Mouse (Mus musculus) hindbrain, embryonic 15.5 days (tissue): ENCODE measurements at regions not wholly inside any gene's neighbourhood (a gene's known extent, or its start where the extent isn't known, plus 50 kb on each side); places are given as distances from the start of the nearest gene placed in this dataset.

ENCODE experiments used
- ATAC-seq: fragments of 200-750 bp; cut with Nextera tagmentation; 2 replicates; pipeline ENCODE4 v1.8.0; 2017; ENCODE audit warnings: low read depth, moderate number of reproducible peaks, moderate TSS enrichment; ENCODE audit not compliant: low FRiP score
- H3K27ac ChIP-seq: fragments of 300-500 bp; sonication (generic); replicated peaks from 2 replicates; pipeline ENCODE4 v1.5.1; 2015; ENCODE audit warnings: mild to moderate bottlenecking, inconsistent platforms
- H3K27me3 ChIP-seq: fragments of 300-500 bp; sonication (generic); 2 replicates; pipeline ENCODE4 v1.6.1; 2015; ENCODE audit warnings: control low read depth, inconsistent platforms
- H3K36me3 ChIP-seq: fragments of 300-500 bp; sonication (generic); 2 replicates; pipeline ENCODE4 v1.6.1; 2015; ENCODE audit warnings: control low read depth, inconsistent platforms
- H3K4me1 ChIP-seq: fragments of 300-500 bp; sonication (generic); replicated peaks from 2 replicates; pipeline ENCODE4 v1.6.1; 2015; ENCODE audit warnings: control low read depth, inconsistent platforms
- H3K4me2 ChIP-seq: fragments of 300-500 bp; sonication (generic); 2 replicates; pipeline ENCODE4 v1.6.1; 2015; ENCODE audit warnings: moderate library complexity, mild to moderate bottlenecking, inconsistent platforms
- H3K4me3 ChIP-seq: fragments of 300-500 bp; sonication (generic); 2 replicates; pipeline ENCODE4 v1.5.1; 2015; ENCODE audit warnings: mild to moderate bottlenecking, inconsistent platforms
- H3K9ac ChIP-seq: fragments of 300-500 bp; sonication (generic); 2 replicates; pipeline ENCODE4 v1.6.1; 2015; ENCODE audit warnings: inconsistent platforms
- H3K9me3 ChIP-seq: fragments of 300-500 bp; sonication (generic); 2 replicates; pipeline ENCODE4 v1.6.1; 2016; ENCODE audit warnings: control low read depth, inconsistent platforms
- WGBS: fragments of 180-500 bp; shearing (Covaris S2); methylation state at CpG from one replicate; pipeline ENCODE4 v1.1.7; 2015; 5-methylcytosine and 5-hydroxymethylcytosine counted together

DNA sequence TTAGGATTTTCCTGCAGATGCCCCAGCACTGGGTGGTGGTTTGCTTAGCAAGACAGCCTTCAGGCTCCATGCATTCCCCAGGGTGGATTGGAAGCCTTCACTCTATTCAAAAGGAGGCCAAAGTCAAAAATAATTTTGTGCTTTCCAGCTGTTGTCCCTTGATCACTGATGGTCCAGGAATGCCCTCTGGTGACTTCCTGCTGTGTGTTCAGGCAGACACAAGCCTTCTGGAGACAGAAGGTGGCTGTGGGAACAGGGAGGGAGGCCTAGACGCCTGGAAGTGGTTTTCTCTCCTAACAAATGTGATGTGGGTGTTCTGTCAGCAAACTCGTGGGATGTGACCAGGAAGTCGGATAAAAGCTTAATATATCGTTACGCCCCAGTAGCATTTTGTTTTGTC, 81.3 kb downstream of the Atp6ap1l start:
- Histone ChIP-seq H3K9me3 (no peaks in the 10 kb centered on the region), H3K4me1 (no peaks in the 10 kb centered on the region), H3K27ac (no peak overlapping the region), H3K4me2 (no peak overlapping the region), H3K27me3 (no peaks in the 10 kb centered on the region), H3K36me3 (no peaks in the 10 kb centered on the region), H3K4me3 (no peak overlapping the region), H3K9ac (no peak overlapping the region)
- 70% methylated on average over 5 of the region's 5 CpGs for WGBS
- ATAC-seq = no peak

DNA sequence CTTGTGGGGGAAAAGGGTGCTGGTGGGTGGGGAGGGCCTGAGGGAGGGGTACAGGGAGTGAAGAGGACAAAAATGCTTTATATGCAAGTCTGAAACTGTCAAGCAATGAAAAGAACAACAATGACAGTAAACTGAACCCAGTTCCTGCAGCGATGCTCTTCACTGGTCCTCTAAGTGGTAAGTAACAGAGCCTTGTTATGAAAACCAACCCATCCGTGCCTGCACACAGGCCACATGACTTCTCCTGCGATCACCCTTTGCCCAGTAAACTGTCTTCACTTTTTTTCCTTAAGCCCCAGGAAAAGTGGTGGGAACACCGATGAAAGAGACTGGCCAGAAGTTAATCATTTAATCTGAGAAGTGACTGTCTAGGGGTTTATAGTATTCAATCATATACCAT, 83.3 kb downstream of the Atp6ap1l start:
- Histone ChIP-seq H3K36me3 (no peaks in the 10 kb centered on the region), H3K4me3 (no peak overlapping the region), H3K27me3 (no peaks in the 10 kb centered on the region), H3K9me3 (no peaks in the 10 kb centered on the region), H3K9ac (no peak overlapping the region), H3K27ac (no peak overlapping the region), H3K4me1 (no peaks in the 10 kb centered on the region), H3K4me2 (no peak overlapping the region)
- WGBS = 84% methylated on average over 4 of the region's 4 CpGs
- ATAC-seq = no peak

DNA sequence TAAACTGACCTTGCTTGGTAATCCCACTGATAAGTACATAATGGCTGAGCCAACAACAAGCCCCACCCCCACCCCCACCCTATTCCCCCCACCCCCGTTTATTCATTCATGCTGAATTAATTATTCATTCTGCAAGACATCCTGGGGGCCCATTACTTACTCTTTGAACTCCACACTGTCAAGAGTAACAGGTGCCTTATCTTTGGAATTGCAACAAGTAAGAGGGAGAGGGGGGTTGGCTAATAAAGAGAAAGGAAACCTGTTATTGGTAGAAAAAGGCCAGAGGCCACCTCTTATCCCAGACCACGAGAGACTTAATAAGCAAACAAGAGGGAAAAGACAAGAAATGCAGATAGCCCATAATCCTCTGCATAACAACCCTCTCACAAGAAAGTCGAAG, 84.7 kb downstream of the Atp6ap1l start:
- ATAC-seq = no peak

DNA sequence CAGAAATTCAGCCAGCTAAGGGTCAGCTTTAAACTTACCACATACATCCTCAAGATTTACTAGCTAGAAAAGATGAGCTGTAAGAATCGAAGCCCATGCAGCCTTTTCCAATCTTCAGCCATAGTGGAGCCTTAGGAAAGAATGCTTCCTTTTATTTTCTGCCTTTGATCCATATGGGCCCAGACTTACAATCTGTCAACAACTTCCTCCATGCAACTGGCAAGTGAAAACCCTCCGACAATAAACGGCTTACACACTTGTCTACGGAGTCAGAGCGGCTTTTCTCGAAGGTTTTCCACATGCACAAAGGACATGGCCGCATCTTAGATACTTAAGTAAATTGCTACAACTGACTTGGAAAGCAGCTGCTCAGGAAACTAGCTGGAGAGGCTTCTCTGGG, 85.2 kb downstream of the Atp6ap1l start:
- no peak for ATAC-seq
- Histone ChIP-seq H3K4me2 (no peak overlapping the region), H3K27ac (no peak overlapping the region), H3K9ac (no peak overlapping the region), H3K27me3 (no peaks in the 10 kb centered on the region), H3K4me1 (no peaks in the 10 kb centered on the region), H3K9me3 (no peaks in the 10 kb centered on the region), H3K4me3 (no peak overlapping the region), H3K36me3 (no peaks in the 10 kb centered on the region)
- 81% methylated on average over 7 of the region's 7 CpGs for WGBS

More for the DNA sequence above, 84.7 kb downstream of the Atp6ap1l start:
- Histone ChIP-seq H3K4me1 (no peaks in the 10 kb centered on the region), H3K27me3 (no peaks in the 10 kb centered on the region), H3K36me3 (no peaks in the 10 kb centered on the region), H3K4me3 (no peak overlapping the region), H3K9ac (no peak overlapping the region), H3K9me3 (no peaks in the 10 kb centered on the region), H3K4me2 (no peak overlapping the region), H3K27ac (no peak overlapping the region)
- 39% methylated on average over 3 of the region's 3 CpGs for WGBS

DNA sequence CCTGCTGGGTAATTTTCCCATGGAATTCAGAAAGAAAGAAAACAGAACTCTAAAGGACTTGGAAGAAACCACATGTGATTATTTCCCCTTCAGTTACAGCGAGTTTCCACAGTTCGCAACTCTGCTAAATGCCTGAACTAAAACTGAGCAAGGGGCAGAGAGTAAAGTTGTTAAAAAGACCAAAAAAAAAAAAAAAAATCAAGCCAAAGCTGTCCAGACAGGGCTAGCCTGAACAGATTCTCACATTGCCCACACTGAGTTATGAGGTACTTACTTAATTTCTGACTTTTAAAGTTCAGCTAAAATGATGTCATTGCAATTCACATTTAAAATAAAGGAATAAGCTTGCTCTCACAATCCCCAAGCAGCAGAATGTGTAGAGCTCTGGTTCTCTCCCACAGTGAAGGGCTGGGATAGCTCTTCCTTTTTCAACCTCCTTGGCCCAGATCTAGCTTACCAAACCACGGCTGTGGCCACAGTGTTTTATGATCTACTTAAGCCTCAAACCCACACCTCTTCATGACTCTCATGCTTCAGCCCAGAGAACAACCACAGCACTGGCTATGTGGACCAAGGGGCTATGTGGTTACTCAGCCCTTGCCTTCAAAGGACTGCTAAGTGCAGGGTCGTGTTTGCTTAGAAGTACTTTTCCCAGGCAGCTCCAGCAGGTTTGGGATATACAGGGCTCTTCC, 90.8 kb downstream of the Atp6ap1l start:
- Histone ChIP-seq H3K9ac (no peak overlapping the region), H3K4me3 (no peak overlapping the region)
- 79% methylated on average over 4 of the region's 4 CpGs for WGBS

DNA sequence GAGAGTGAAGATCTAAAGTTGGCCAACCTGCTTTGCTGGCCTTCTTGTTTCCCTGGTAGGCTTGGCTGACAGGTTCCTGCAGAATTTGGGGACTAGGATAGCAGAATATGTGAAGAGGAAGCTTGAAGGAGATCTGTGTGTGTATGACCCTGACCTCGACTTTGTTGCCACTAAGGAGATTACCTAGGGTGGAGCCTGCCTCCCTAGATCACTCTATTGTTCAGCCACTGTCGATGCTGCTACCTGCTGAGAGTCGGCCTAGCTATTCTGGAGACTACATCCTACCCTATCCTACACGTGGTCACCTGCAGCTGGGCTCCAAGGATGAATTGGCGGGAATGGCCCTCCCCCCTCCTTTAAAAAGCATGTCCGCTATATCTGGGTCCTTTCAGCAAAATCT, 95.1 kb downstream of the Atp6ap1l start:
- 73% methylated on average over 6 of the region's 6 CpGs for WGBS
- Histone ChIP-seq H3K4me3 (no peak overlapping the region), H3K9ac (no peak overlapping the region), H3K27me3 (no peaks in the 10 kb centered on the region), H3K27ac (no peak overlapping the region), H3K36me3 (no peaks in the 10 kb centered on the region), H3K4me2 (no peak overlapping the region), H3K4me1 (no peaks in the 10 kb centered on the region), H3K9me3 (no peaks in the 10 kb centered on the region)
- no peak for ATAC-seq

More for the DNA sequence above, 90.8 kb downstream of the Atp6ap1l start:
- Histone ChIP-seq H3K27ac (no peak overlapping the region), H3K4me2 (no peak overlapping the region), H3K9me3 (no peaks in the 10 kb centered on the region), H3K27me3 (no peaks in the 10 kb centered on the region), H3K36me3 (no peaks in the 10 kb centered on the region), H3K4me1 (no peaks in the 10 kb centered on the region)
- no peak for ATAC-seq

DNA sequence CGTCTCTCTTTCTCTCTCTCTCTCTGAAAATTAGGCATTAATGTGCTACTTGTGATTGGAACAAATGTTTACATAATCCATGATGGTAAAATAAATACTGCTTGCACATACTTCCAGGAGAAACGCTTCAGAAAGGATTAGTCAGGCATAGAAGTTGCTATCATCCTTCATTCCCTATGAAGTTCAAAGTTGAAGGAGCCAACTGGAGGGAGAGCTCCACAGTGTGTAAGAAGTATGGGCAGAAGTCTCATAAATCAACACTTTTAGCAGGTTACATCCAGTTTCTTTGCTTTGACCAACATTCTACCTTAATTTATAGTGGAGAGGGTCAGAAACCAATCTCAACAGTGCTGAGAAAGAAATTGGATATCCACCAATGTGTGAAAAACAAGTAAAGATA, 105.5 kb downstream of the Atp6ap1l start:
- ATAC-seq = no peak
- WGBS = 83% methylated on average over 2 of the region's 2 CpGs

DNA sequence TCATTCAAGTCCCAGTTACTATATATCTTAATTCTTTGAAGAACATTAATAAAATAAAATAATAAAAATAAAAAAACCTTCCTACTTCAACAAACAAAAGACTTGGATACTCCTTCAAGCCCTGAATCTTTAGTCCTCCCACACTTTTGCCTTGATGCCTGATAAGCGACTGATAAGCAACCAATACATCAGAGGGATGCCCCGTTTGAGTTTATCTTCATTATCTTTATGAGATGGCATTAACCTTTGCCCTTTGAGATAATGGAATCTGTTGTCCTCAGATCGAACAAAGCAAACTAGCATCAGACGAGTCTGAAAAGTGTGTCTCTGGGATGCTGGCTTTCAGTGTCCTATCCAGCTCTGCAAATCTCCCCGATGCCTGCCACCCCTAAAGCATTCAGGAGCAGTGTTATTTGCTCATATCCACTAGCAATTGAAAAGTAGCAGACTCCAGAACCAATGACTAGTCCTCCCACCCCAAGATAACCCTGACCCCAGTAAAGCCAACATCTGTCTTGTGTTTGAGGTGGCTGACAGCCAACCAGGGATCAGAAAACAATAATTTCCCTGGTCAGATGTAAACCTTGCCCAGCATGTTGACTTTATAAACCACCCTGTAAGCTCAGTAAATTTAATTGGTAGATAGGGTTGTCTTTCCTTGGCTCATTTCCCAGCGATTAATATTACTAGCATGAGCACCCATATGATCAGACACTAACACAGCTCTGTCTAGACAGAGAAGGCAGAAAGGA, 106.2 kb downstream of the Atp6ap1l start:
- WGBS = 41% methylated on average over 6 of the region's 6 CpGs
- no peaks in the 10 kb centered on the region for H3K27me3 ChIP-seq
- H3K9ac ChIP-seq = no peak overlapping the region
- ATAC-seq = no peak
- H3K9me3 ChIP-seq = no peaks in the 10 kb centered on the region
- no peak overlapping the region for H3K4me2 ChIP-seq
- no peak overlapping the region for H3K4me3 ChIP-seq
- H3K36me3 ChIP-seq = no peaks in the 10 kb centered on the region
- no peaks in the 10 kb centered on the region for H3K4me1 ChIP-seq
- no peak overlapping the region for H3K27ac ChIP-seq

More for the DNA sequence above, 105.5 kb downstream of the Atp6ap1l start:
- Histone ChIP-seq H3K4me2 (no peak overlapping the region), H3K27me3 (no peaks in the 10 kb centered on the region), H3K9ac (no peak overlapping the region), H3K9me3 (no peaks in the 10 kb centered on the region), H3K4me1 (no peaks in the 10 kb centered on the region), H3K36me3 (no peaks in the 10 kb centered on the region), H3K4me3 (no peak overlapping the region), H3K27ac (no peak overlapping the region)

DNA sequence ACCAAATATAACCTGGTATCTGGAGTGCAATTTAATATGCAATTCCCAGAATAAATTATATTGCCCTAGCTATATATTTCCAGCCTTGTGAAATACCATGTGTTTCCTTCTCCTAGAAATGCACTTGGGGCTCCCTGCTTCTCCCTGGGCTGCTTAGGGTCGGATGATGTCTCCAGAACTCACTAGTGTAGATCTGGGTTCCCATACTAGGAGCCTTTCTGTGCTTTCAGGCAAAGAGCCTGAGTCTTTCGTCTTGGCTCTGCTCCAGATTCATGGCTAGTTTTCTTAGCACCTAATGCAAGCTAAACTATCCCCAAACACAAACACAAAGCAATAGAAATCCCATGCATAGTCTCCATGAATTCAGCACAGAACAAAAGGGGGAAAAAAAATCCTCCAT, 106.8 kb downstream of the Atp6ap1l start:
- no peak overlapping the region for H3K4me3 ChIP-seq
- H3K9ac ChIP-seq = no peak overlapping the region
- WGBS = 78% methylated on average over 2 of the region's 2 CpGs
- H3K4me1 ChIP-seq = no peaks in the 10 kb centered on the region
- no peaks in the 10 kb centered on the region for H3K9me3 ChIP-seq
- no peak for ATAC-seq
- no peak overlapping the region for H3K4me2 ChIP-seq
- H3K36me3 ChIP-seq = no peaks in the 10 kb centered on the region
- H3K27me3 ChIP-seq = no peaks in the 10 kb centered on the region
- H3K27ac ChIP-seq = no peak overlapping the region

DNA sequence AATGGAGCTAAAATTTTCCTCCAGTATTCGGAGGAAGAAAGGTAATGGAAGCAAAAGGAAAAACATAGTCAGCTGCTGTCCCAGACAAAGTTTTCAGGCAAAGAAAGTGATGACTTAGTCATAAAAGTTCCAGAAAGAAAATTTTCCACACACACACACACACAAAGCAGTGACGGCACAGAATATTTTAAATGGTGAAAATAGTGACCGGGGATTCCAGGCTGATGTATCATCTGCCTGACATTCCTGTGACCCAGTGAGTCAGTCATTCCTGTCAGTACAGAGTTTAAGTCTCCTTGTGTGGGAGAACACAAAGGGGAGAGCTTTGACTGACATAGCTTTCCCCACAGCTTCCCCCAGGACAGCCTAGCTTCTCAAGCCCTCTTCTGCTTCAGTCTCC, 107.9 kb downstream of the Atp6ap1l start:
- H3K4me2 ChIP-seq = no peak overlapping the region
- H3K4me3 ChIP-seq = no peak overlapping the region
- H3K27me3 ChIP-seq = no peaks in the 10 kb centered on the region
- no peaks in the 10 kb centered on the region for H3K9me3 ChIP-seq
- ATAC-seq = no peak
- H3K27ac ChIP-seq = no peak overlapping the region
- H3K36me3 ChIP-seq = no peaks in the 10 kb centered on the region
- WGBS = 77% methylated on average over 3 of the region's 3 CpGs
- H3K9ac ChIP-seq = no peak overlapping the region
- H3K4me1 ChIP-seq = no peaks in the 10 kb centered on the region

DNA sequence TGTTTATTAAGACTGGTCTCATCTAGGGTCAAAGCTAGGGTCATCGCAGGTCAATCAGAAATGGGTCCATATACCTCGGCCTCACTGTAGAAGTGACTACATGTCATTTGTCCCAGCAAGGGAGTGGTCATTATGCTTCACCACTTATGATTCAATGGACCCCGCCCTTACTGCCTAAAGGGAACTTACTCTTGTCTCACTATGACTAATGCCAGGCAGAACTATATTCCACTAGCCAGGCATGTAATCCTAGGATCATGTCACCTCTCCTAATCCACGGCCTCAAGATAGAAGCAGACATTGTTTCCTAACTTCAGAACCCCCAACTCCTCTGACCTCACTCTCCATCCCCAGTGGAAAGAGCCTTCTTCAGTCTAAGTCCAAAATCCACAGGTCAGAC, 108.3 kb downstream of the Atp6ap1l start:
- H3K27ac ChIP-seq = no peak overlapping the region
- H3K9ac ChIP-seq = no peak overlapping the region
- no peak overlapping the region for H3K4me3 ChIP-seq
- no peaks in the 10 kb centered on the region for H3K36me3 ChIP-seq
- 98% methylated on average over 4 of the region's 4 CpGs for WGBS
- no peaks in the 10 kb centered on the region for H3K4me1 ChIP-seq
- H3K4me2 ChIP-seq = no peak overlapping the region
- H3K9me3 ChIP-seq = no peaks in the 10 kb centered on the region
- no peaks in the 10 kb centered on the region for H3K27me3 ChIP-seq
- no peak for ATAC-seq

DNA sequence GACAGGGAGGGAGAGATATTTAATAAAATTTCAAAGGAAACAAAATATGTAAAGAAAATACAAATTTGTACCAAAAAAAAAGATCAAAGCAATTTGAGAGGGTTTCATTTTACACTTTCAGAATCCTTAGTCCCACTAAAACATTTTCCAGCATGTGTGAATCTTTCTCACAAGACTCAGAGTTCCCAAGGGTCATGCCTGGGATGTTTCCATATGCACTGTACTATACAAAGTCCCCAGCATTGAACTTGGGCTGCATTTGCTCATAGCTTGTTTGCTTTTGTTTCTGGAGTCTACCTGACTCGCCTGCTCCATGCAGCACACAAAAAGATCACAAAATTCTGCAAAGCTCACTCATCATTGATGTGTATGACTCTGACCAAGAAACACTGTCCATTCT, 122.7 kb downstream of the Atp6ap1l start:
- H3K9ac ChIP-seq = no peak overlapping the region
- no peaks in the 10 kb centered on the region for H3K36me3 ChIP-seq
- 73% methylated on average over 1 of the region's 1 CpGs for WGBS
- H3K9me3 ChIP-seq = no peaks in the 10 kb centered on the region
- H3K4me3 ChIP-seq = no peak overlapping the region
- H3K4me2 ChIP-seq = no peak overlapping the region
- no peaks in the 10 kb centered on the region for H3K27me3 ChIP-seq
- no peak overlapping the region for H3K27ac ChIP-seq
- no peaks in the 10 kb centered on the region for H3K4me1 ChIP-seq
- ATAC-seq = no peak
